Mouse (Mus musculus) ES-E14 (cell line): ENCODE measurements at regions not wholly inside any gene's neighbourhood (a gene's known extent, or its start where the extent isn't known, plus 50 kb on each side); places are given as distances from the start of the nearest gene placed in this dataset.

Source experiments
- CHD2 ChIP-seq: IDR thresholded peaks from 2 replicates; pipeline ENCODE4 v1.6.1; 2014; ENCODE audit warnings: mild to moderate bottlenecking, low read depth, low read length, inconsistent platforms
- ZNF384 ChIP-seq: IDR thresholded peaks from 2 replicates; pipeline ENCODE4 v1.6.1; 2012; ENCODE audit warnings: low read depth, low read length, inconsistent platforms

GRCm38 (mm10) chr5:75387886-75388454 lies 186.7 kb upstream of the Kit start:
- TF ChIP-seq CHD2 (no peak), ZNF384 (no peak)
